Mouse (Mus musculus): ENCODE data around the gene Prm3. TPM values are rescaled to one million over a fixed set of nuclear protein-coding genes. Genes with fewer than 3 reads are reported as not detected.
"Not testable (repeated sequence)": the region's sequence is repeated elsewhere in the genome, so short reads cannot be mapped to it uniquely, and the experiment has no call there.

Gene Prm3
- total RNA-seq, 2 experiments from 2014 or later, result not detected

- H3K4me3 ChIP-seq, result no peak overlapping the region
- intact Hi-C loops (cut with DNase I), result no loop called here
- no peak for TF ChIP-seq CTCF (IDR thresholded peaks at IDR 0.05)
- DNase-seq, result no peak
- H3K27ac ChIP-seq, result no peak overlapping the region
These were observed 30.7 kb upstream of the Prm3 start for GRCm38 (mm10) chr16:10821387-10821786.

GRCm38 (mm10) chr16:10819966-10820365 lies 29.3 kb upstream of the Prm3 start:
- Histone ChIP-seq H3K4me3 (no peak overlapping the region), H3K27ac (no peak overlapping the region)
- peak; percentile 48 for DNase-seq
- intact Hi-C loops (cut with DNase I), result no loop called here
- TF ChIP-seq CTCF (IDR thresholded peaks at IDR 0.05), result no peak

GRCm38 (mm10) chr16:10818579-10819135 lies 27.9 kb upstream of the Prm3 start:
- intact Hi-C loops (cut with DNase I), result no loop called here
- no peak for DNase-seq
- H3K4me3 ChIP-seq, result no peak overlapping the region
- H3K27ac ChIP-seq, result no peak overlapping the region
- no peak for TF ChIP-seq CTCF (IDR thresholded peaks at IDR 0.05)

- no peak overlapping the region for H3K27ac ChIP-seq
- intact Hi-C loops (cut with DNase I), result no loop called here
- no peak overlapping the region for H3K4me3 ChIP-seq
- no peak for DNase-seq
- no peak for TF ChIP-seq CTCF (IDR thresholded peaks at IDR 0.05)
These were observed 24.1 kb upstream of the Prm3 start for GRCm38 (mm10) chr16:10814864-10815263.

GRCm38 (mm10) chr16:10813726-10814125 lies 23.0 kb upstream of the Prm3 start:
- TF ChIP-seq CTCF (IDR thresholded peaks at IDR 0.05), result no peak
- Histone ChIP-seq H3K27ac (no peak overlapping the region), H3K4me3 (no peak overlapping the region)
- intact Hi-C loops (cut with DNase I), result no loop called here
- no peak for DNase-seq

GRCm38 (mm10) chr16:10812865-10813371 lies 22.2 kb upstream of the Prm3 start, which contains the start of gene Gm11172:
Gene Gm11172 (plus strand): TSS chr16:10812915.
- Histone ChIP-seq H3K27ac (no peak within 1 kb of the TSS), H3K4me3 (no peak within 1 kb of the TSS)
- no peak for DNase-seq
- no peak for TF ChIP-seq CTCF (IDR thresholded peaks at IDR 0.05)
- intact Hi-C loops (cut with DNase I), result no loop called here

- DNase-seq, result no peak
- no peak for TF ChIP-seq CTCF (IDR thresholded peaks at IDR 0.05)
- Histone ChIP-seq H3K4me3 (no peak overlapping the region), H3K27ac (no peak overlapping the region)
- intact Hi-C loops (cut with DNase I), result loop anchor here (2.0 kb wide), 1 partner anchor 16 kb away; no protein-coding TSS in a partner anchor
These were observed 19.7 kb upstream of the Prm3 start for GRCm38 (mm10) chr16:10810376-10810775.

- DNase-seq, result no peak
- Histone ChIP-seq H3K4me3 (no peak within 1 kb of the TSS), H3K27ac (no peak within 1 kb of the TSS)
- TF ChIP-seq CTCF (IDR thresholded peaks at IDR 0.05), result no peak
- intact Hi-C loops (cut with DNase I), result no loop called here
These were observed 15.2 kb upstream of the Prm3 start, which contains the start of gene Prm1 for GRCm38 (mm10) chr16:10805789-10806527. Gene Prm1 (minus strand): TSS chr16:10805839.

- H3K4me3 ChIP-seq; H3K27ac ChIP-seq; DNase-seq; intact Hi-C loops (cut with DNase I): not testable (repeated sequence)
These were observed 11.7 kb upstream of the Prm3 start for GRCm38 (mm10) chr16:10802420-10802819.

- H3K27ac ChIP-seq, result no peak within 1 kb of the TSS
- no peak for DNase-seq
- intact Hi-C loops (cut with DNase I), result no loop called here
- no peak for TF ChIP-seq CTCF (IDR thresholded peaks at IDR 0.05)
- H3K4me3 ChIP-seq, result no peak within 1 kb of the TSS
These were observed 5.3 kb upstream of the Prm3 start, which contains the start of gene Prm2 for GRCm38 (mm10) chr16:10796034-10796433. Gene Prm2 (minus strand): TSS chr16:10796134.

- intact Hi-C loops (cut with DNase I), result no loop called here
- Histone ChIP-seq H3K4me3 (no peak overlapping the region), H3K27ac (no peak overlapping the region)
- DNase-seq, result no peak
- TF ChIP-seq CTCF (IDR thresholded peaks at IDR 0.05), result no peak
These were observed 1.8 kb downstream of the Prm3 start for GRCm38 (mm10) chr16:10788866-10789265.

GRCm38 (mm10) chr16:10788271-10788670 lies 2.4 kb downstream of the Prm3 start, which contains the start of gene Tnp2:
Gene Tnp2 (minus strand): TSS chr16:10788660.
- H3K27ac ChIP-seq, result peak within 1 kb of the TSS; percentile 94; the same call in 1 of the 2 replicates
- intact Hi-C loops (cut with DNase I), result no loop called here
- no peak for TF ChIP-seq CTCF (IDR thresholded peaks at IDR 0.05)

GRCm38 (mm10) chr16:10787548-10788058 lies 3.1 kb downstream of the Prm3 start:
- DNase-seq, result no peak
- H3K4me3 ChIP-seq, result no peak overlapping the region
- H3K27ac ChIP-seq, result peak overlapping the region; percentile 94; the same call in 1 of the 2 replicates
- TF ChIP-seq CTCF (IDR thresholded peaks at IDR 0.05), result no peak
- intact Hi-C loops (cut with DNase I), result loop anchor here (2.0 kb wide), 1 partner anchor 57 kb away; no protein-coding TSS in a partner anchor

More at GRCm38 (mm10) chr16:10788271-10788670, 2.4 kb downstream of the Prm3 start, which contains the start of gene Tnp2:
- H3K4me3 ChIP-seq, result no peak within 1 kb of the TSS
- no peak for DNase-seq

All from gastrocnemius, adult 2 months (tissue).